Mouse (Mus musculus) embryonic stem cell, embryonic (primary cell): ENCODE results near the gene Prr36.

ENCODE experiments used
- CTCF ChIA-PET, 4 experiments: fragments of 300-600 bp in 2 of 4; fragments of 350-600 bp in 2 of 4; sonication (Branson Sonifier 250); formaldehyde crosslinking; loops; one replicate each; lab custom pipeline; 2022; ENCODE audit warnings: inconsistent platforms in 2 of 4; lab: Charles Lee
- POLR2A ChIA-PET, 4 experiments: fragments of 300-600 bp in 2 of 4; fragments of 350-600 bp in 2 of 4; sonication (Branson Sonifier 250); formaldehyde crosslinking; loops; one replicate each; lab custom pipeline; 2022; ENCODE audit warnings: antibody characterized with exemption in 4 of 4, inconsistent platforms in 1 of 4; lab: Charles Lee

The Prr36 gene

DNA sequence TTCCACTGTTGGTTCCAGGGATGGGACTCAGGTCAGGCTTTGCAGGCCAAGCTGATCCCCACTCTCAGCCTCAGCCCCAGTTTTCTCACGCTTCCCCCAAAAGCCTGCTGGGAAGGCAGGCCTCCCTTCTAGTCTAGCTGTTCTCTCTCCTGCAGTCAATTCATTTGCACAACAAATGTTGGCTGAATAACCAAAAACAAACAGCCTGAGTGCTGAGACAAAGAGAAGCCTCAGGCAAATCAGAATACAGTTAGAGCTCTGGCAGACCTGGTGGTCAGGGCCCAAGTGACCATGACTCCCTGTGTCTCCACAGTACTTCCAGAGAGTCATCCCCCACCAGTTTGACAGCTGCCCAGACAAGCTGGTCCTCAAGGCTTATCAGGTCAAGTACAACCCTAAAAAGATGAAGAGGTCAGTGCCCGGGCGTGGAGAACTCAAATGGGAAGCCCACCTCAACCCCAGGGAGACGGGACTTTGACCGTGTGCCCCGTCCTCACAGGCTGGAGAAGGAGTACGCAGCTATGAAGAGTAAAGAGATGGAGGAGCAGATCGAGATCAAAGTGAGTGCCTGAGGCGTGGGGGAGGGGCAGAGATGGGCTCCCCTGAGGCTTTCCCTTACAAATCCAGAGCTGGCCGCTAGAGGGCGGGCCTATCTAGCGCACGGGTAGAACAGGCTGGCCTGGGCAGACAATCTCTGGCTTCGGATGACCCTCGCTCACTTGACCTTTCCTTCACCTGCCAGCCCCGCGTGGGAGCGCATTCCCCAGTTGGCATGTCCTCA lies 24.3 kb downstream of the Prr36 start:
- POLR2A ChIA-PET, result interaction anchor here (0.5 to 4.9 kb wide), 49 partner anchors 8 to 613 kb away, joined by 3 to 30 read pairs (median 4); partner anchors contain the start of genes Gm49320 (in 2 of the 4), Map2k7 (in 2 of the 4), Ctxn1 (in 1 of the 4) and Evi5l (in 1 of the 4)
- CTCF ChIA-PET, result interaction anchor here (0.6 to 4.1 kb wide), 58 partner anchors 9 to 634 kb away, joined by 3 to 39 read pairs (median 4); partner anchors contain the start of genes Gm49320 (in 3 of the 4), Map2k7 (in 3 of the 4), Ctxn1 (in 2 of the 4) and Evi5l (in 2 of the 4)

- ChIA-PET POLR2A (interaction anchor here (0.6 to 4.9 kb wide), 33 partner anchors 8 to 516 kb away, joined by 3 to 30 read pairs (median 4); partner anchors contain the start of genes Gm49320 (in 2 of the 4), Map2k7 (in 2 of the 4), Ctxn1 (in 1 of the 4) and Evi5l (in 1 of the 4)), CTCF (interaction anchor here (0.6 to 4.1 kb wide), 28 partner anchors 9 to 474 kb away, joined by 3 to 39 read pairs (median 5); partner anchors contain the start of genes Ctxn1 (in 2 of the 4), Evi5l (in 2 of the 4), Gm49320 (in 2 of the 4) and Map2k7 (in 2 of the 4))
These were observed 25.0 kb downstream of the Prr36 start for GRCm38 (mm10) chr8:4192305-4192704.

DNA sequence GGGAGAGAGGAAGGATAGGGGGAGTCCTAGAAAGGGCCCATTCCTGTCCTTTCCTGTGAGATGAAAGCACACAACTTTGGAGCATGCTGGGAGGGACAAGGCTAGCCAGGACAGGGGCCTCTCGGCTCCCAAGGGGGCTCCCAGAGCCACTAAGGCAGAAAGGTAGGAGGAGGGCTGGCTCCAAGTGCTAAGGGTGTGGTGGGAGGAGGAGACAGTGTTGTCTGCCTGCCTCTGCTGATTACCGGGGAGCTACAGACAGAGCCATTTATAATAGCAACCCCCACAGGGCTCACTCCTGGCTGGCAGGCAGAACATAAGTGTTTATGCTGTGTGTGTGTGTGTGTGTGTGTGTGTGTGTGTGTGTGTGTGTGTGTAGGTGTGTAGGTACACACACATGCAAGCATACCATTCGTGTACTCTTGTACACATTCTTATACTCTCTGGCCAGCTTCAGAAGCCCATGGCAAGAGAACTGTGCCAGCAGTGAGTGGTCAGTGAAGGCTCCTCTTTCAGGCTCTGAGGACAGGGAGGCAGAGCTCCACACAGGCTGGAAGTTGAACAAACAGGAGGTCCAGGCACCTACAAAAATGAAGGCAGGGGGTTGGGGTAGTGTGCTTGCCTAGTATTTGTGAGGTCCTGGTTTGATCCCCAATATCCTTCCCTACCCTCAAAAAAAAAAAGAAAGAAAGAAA lies 28.1 kb downstream of the Prr36 start:
- POLR2A ChIA-PET, result no interaction called here
- CTCF ChIA-PET, result interaction anchor here in 1 of 4 experiments (0.6 kb wide), 1 partner anchor 518 kb away, joined by 6 read pairs; no protein-coding TSS in a partner anchor

DNA sequence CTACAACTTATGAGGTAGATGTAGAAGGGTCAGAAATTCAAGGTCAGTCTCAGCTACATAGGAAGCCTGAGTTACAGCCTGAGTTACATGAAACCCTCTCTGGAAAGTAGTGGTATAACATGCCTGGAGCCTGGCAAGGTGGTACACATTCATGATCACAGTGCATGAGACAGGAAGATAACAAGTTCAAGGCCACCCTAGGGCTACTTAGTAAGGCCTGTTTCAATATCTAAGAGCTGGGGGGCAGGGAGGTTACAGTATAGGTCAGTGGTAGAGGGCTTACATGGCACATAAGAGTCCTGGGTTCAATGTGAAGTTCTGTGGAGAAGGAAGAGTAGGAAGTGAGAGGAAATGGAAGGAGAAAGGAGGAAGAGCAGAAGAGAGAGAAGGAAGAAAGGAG lies 28.7 kb downstream of the Prr36 start:
- POLR2A ChIA-PET, result no interaction called here

GRCm38 (mm10) chr8:4186151-4186550 lies 31.1 kb downstream of the Prr36 start:
- ChIA-PET POLR2A (interaction anchor here in 2 of 4 experiments (0.7 to 1.5 kb wide), 2 partner anchors 20 to 175 kb away, joined by 3 to 4 read pairs; no protein-coding TSS in a partner anchor), CTCF (interaction anchor here in 1 of 4 experiments (0.8 kb wide), 1 partner anchor 46 kb away, joined by 3 read pairs; no protein-coding TSS in a partner anchor)

More for the DNA sequence above, 28.7 kb downstream of the Prr36 start:
- CTCF ChIA-PET, result interaction anchor here in 2 of 4 experiments (1.0 to 2.0 kb wide), 2 partner anchors 17 kb away, joined by 3 to 5 read pairs; no protein-coding TSS in a partner anchor

DNA sequence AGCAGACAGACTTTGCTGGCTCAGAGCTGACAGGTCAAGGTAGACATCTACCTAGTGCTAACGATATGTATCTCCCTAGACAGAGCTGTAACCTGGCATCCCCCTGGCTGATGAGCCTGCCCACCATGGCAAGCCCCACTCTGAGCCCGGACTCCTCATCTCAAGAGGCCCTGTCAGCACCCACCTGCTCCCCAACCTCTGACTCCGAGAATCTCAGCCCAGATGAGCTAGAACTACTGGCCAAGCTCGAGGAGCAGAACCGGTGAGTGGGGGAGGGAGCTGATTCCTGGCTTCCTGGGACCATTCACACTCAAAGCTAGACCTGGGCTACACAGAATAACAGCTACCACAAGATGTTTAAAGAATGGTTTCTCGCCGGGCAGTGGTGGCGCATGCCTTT lies 33.9 kb downstream of the Prr36 start:
- CTCF ChIA-PET, result interaction anchor here in 2 of 4 experiments (0.7 to 0.9 kb wide), 2 partner anchors 9 to 34 kb away, joined by 3 read pairs; partner anchors contain the start of gene Prr36 (in 1 of the 2)
- POLR2A ChIA-PET, result interaction anchor here in 2 of 4 experiments (0.7 to 1.2 kb wide), 2 partner anchors 9 to 18 kb away, joined by 3 to 5 read pairs; no protein-coding TSS in a partner anchor

DNA sequence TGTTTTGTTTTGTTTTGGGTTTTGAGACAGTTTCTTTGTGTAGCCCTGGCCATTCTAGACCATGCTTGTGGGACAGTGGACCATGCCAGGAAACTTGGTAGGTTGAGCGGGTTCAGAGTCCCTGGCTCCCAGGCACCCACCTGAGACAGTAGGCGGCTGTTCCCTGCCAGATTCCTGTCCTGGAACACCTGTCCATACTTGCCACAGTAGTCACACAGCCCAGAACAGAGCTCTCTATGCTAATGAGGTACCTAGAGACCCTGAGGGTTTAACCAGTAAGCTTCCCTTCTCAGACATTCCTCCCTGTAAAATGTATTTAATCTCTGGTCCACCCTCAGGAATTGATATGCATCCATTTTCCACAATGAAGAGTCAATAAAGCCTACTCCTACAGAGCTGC lies 43.2 kb downstream of the Prr36 start:
- ChIA-PET CTCF (interaction anchor here in 2 of 4 experiments (0.7 to 1.1 kb wide), 2 partner anchors 19 to 34 kb away, joined by 3 read pairs; no protein-coding TSS in a partner anchor), POLR2A (no interaction called here)

- CTCF ChIA-PET, result no interaction called here
- POLR2A ChIA-PET, result no interaction called here
These were observed 44.8 kb downstream of the Prr36 start for GRCm38 (mm10) chr8:4172486-4172885.

- ChIA-PET CTCF (interaction anchor here in 1 of 4 experiments (0.6 to 0.7 kb wide), 2 partner anchors 510 to 735 kb away, joined by 3 to 11 read pairs; no protein-coding TSS in a partner anchor), POLR2A (interaction anchor here in 3 of 4 experiments (0.6 to 1.1 kb wide), 5 partner anchors 20 to 509 kb away, joined by 3 to 6 read pairs (median 3); no protein-coding TSS in a partner anchor)
These were observed 49.3 kb downstream of the Prr36 start for GRCm38 (mm10) chr8:4167918-4168317.

DNA sequence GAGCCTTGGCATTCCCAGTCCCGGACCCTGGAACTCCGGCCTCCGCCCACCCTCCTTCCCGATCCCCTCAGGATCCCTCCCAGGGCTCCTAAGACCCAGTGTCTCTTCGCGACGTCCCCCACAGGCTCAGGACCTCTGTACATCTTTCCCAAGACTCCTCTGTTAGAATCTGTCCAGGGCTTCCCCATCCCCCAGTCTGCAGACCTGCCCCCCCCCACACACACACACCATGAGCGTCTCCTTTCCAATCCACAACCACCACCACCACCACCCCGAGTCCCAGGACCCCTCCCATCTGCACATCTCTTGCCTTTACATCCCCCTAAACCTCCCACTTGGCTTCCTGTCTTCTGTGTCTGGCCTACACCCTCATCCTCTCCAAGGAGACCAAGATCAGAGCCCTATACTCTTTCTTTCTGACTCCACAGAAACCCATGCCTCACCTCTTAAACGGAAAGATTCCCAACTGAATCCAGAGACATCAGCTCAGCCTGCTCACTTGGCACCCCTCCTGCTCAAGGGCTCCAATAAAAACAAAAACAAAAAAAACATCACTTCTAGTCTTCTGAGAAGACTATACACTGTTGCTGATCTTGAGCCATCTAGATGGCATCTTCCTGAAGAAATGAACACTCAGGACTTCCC lies 50.3 kb downstream of the Prr36 start:
- ChIA-PET CTCF (no interaction called here), POLR2A (interaction anchor here in 1 of 4 experiments (0.6 kb wide), 1 partner anchor 34 kb away, joined by 3 read pairs; no protein-coding TSS in a partner anchor)

GRCm38 (mm10) chr8:4165852-4166751 lies 51.2 kb downstream of the Prr36 start, which contains the start of gene Evi5l:
Evi5l (plus strand) TSS chr8:4166567.
- CTCF ChIA-PET, result interaction anchor here in 3 of 4 experiments (0.6 to 1.4 kb wide), 12 partner anchors 26 to 490 kb away, joined by 3 to 9 read pairs (median 4); partner anchors contain the start of gene Trappc5 (in 1 of the 3)
- POLR2A ChIA-PET, result interaction anchor here (0.5 to 2.0 kb wide), 34 partner anchors 9 to 613 kb away, joined by 3 to 21 read pairs (median 3); partner anchors contain the start of genes Gm49320 (in 2 of the 4), Map2k7 (in 2 of the 4), Ctxn1 (in 1 of the 4) and Prr36 (in 1 of the 4)

DNA sequence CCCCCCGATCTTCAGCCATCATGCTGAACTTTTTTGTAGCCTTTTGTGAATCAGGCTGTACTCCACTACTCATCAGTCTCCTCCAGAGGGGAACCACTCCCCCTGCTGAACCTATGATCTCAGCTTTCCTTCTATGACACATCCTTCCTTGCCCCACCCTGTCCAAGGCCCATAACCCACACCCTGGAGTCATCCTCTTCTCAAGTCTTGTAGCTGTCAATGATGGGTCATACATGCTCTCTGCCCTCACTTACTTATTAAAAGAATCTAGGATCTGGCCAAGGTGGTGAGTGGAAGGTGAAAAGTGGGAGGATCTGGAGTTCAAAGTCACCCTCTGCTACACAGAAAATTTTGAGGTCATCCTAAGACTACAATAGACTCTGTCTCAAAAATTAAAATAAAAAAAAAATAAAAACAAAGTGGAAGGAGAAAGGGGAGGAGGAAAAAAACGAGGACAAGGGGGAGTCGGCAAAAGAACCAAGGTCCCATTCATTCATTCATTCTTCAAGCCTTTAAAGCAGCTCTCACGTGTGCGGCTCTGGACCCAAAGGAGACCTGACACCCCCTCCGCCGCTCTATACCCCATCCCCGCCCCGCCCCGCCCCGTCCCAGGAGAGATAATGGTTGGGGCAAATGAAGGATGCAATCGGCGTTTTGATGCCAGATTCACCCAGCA lies 51.9 kb downstream of the Prr36 start:
- ChIA-PET POLR2A (interaction anchor here (0.5 to 2.0 kb wide), 31 partner anchors 9 to 613 kb away, joined by 3 to 21 read pairs (median 3); partner anchors contain the start of genes Gm49320 (in 2 of the 4), Map2k7 (in 2 of the 4), Ctxn1 (in 1 of the 4) and Prr36 (in 1 of the 4)), CTCF (interaction anchor here in 3 of 4 experiments (0.8 to 1.6 kb wide), 11 partner anchors 25 to 447 kb away, joined by 3 to 9 read pairs (median 4); no protein-coding TSS in a partner anchor)

- ChIA-PET CTCF (interaction anchor here in 2 of 4 experiments (0.7 to 1.2 kb wide), 2 partner anchors 31 to 88 kb away, joined by 4 to 5 read pairs; no protein-coding TSS in a partner anchor), POLR2A (interaction anchor here in 2 of 4 experiments (0.6 to 2.1 kb wide), 4 partner anchors 18 to 541 kb away, joined by 3 to 7 read pairs (median 4); no protein-coding TSS in a partner anchor)
These were observed 54.5 kb downstream of the Prr36 start for GRCm38 (mm10) chr8:4162786-4163185.
